Mouse (Mus musculus): Measurements from ENCODE around the gene Gphb5. TPM values are rescaled to one million over a fixed set of nuclear protein-coding genes. Genes with fewer than 3 reads are reported as not detected.

Gene Gphb5
- polyA plus RNA-seq (2015; fragmentation: Nextera tagmentation; extraction: Ambion mirVana) = not detected in 2 replicates

GRCm38 (mm10) chr12:75416681-75417080 is at the start of gene Gphb5:
Gphb5 (minus strand) TSS chr12:75416781.
- no peak within 1 kb of the TSS for H3K4me2 ChIP-seq
- H3K27ac ChIP-seq = no peak within 1 kb of the TSS
- no peaks in the 10 kb centered on the region for H3K27me3 ChIP-seq
- 73% methylated on average over 4 of the region's 4 CpGs for WGBS (ENCODE audit: insufficient replicate concordance)
- no peaks in the 10 kb centered on the region for H3K9me3 ChIP-seq (replicated peaks)
- H3K4me1 ChIP-seq (replicated peaks) = no peaks in the 10 kb centered on the region
- no peaks in the 10 kb centered on the region for H3K36me3 ChIP-seq
- no peak within 1 kb of the TSS for H3K9ac ChIP-seq
- ATAC-seq (ENCODE audit: low read depth) (no peak), DNase-seq (no peak)
- H3K4me3 ChIP-seq (replicated peaks) = no peak within 1 kb of the TSS

- no peak overlapping the region for H3K4me3 ChIP-seq (replicated peaks)
- H3K9ac ChIP-seq = no peak overlapping the region
- 87% methylated on average over 7 of the region's 7 CpGs for WGBS (ENCODE audit: insufficient replicate concordance)
- H3K36me3 ChIP-seq = peaks cover 52% of the 10 kb centered on the region
- no peaks in the 10 kb centered on the region for H3K4me1 ChIP-seq (replicated peaks)
- DNase-seq = no peak
- no peak overlapping the region for H3K4me2 ChIP-seq
- H3K27me3 ChIP-seq = no peaks in the 10 kb centered on the region
- no peak overlapping the region for H3K27ac ChIP-seq
- ATAC-seq (ENCODE audit: low read depth) = no peak
- H3K9me3 ChIP-seq (replicated peaks) = no peaks in the 10 kb centered on the region
These were observed 49.6 kb upstream of the Gphb5 start for GRCm38 (mm10) chr12:75466206-75466605.

- Histone ChIP-seq H3K4me1 (replicated peaks) (no peaks in the 10 kb centered on the region), H3K36me3 (peaks cover 67% of the 10 kb centered on the region), H3K27ac (no peak overlapping the region), H3K4me3 (replicated peaks) (no peak overlapping the region), H3K9ac (no peak overlapping the region), H3K9me3 (replicated peaks) (no peaks in the 10 kb centered on the region), H3K27me3 (no peaks in the 10 kb centered on the region), H3K4me2 (no peak overlapping the region)
- ATAC-seq (ENCODE audit: low read depth) (no peak), DNase-seq (no peak)
- WGBS (ENCODE audit: insufficient replicate concordance) = 82% methylated on average over 9 of the region's 9 CpGs
These were observed 47.6 kb upstream of the Gphb5 start for GRCm38 (mm10) chr12:75464016-75464769.

GRCm38 (mm10) chr12:75460561-75460960 is 44.0 kb upstream of the Gphb5 start:
- Histone ChIP-seq H3K4me2 (no peak overlapping the region), H3K9me3 (replicated peaks) (no peaks in the 10 kb centered on the region), H3K4me1 (replicated peaks) (no peaks in the 10 kb centered on the region), H3K27me3 (no peaks in the 10 kb centered on the region), H3K9ac (no peak overlapping the region), H3K4me3 (replicated peaks) (no peak overlapping the region), H3K27ac (no peak overlapping the region), H3K36me3 (peaks cover 54% of the 10 kb centered on the region)
- ATAC-seq (ENCODE audit: low read depth) = no peak
- 77% methylated on average over 5 of the region's 5 CpGs for WGBS (ENCODE audit: insufficient replicate concordance)
- DNase-seq = no peak

- Histone ChIP-seq H3K36me3 (peaks cover 48% of the 10 kb centered on the region), H3K4me3 (replicated peaks) (no peak overlapping the region), H3K4me2 (no peak overlapping the region), H3K4me1 (replicated peaks) (no peaks in the 10 kb centered on the region), H3K27ac (no peak overlapping the region), H3K9ac (no peak overlapping the region), H3K9me3 (replicated peaks) (no peaks in the 10 kb centered on the region), H3K27me3 (no peaks in the 10 kb centered on the region)
- DNase-seq (no peak), ATAC-seq (ENCODE audit: low read depth) (no peak)
- 70% methylated on average over 5 of the region's 5 CpGs for WGBS (ENCODE audit: insufficient replicate concordance)
These were observed 43.1 kb upstream of the Gphb5 start for GRCm38 (mm10) chr12:75459656-75460055.

GRCm38 (mm10) chr12:75453441-75453840 is 36.9 kb upstream of the Gphb5 start:
- H3K9ac ChIP-seq = no peak overlapping the region
- no peak overlapping the region for H3K4me2 ChIP-seq
- DNase-seq (no peak), ATAC-seq (ENCODE audit: low read depth) (no peak)
- 90% methylated on average over 6 of the region's 6 CpGs for WGBS (ENCODE audit: insufficient replicate concordance)
- no peaks in the 10 kb centered on the region for H3K27me3 ChIP-seq
- no peak overlapping the region for H3K27ac ChIP-seq
- no peak overlapping the region for H3K4me3 ChIP-seq (replicated peaks)
- H3K9me3 ChIP-seq (replicated peaks) = no peaks in the 10 kb centered on the region
- H3K4me1 ChIP-seq (replicated peaks) = 0 out of 2 replicates have a peak, but pooled peaks cover 3% of the 10 kb centered on the region
- peaks cover 31% of the 10 kb centered on the region for H3K36me3 ChIP-seq

GRCm38 (mm10) chr12:75453027-75453426 is 36.4 kb upstream of the Gphb5 start:
- Histone ChIP-seq H3K9ac (no peak overlapping the region), H3K4me1 (replicated peaks) (0 out of 2 replicates have a peak, but pooled peaks cover 3% of the 10 kb centered on the region), H3K4me2 (no peak overlapping the region), H3K36me3 (peaks cover 28% of the 10 kb centered on the region), H3K27ac (no peak overlapping the region), H3K9me3 (replicated peaks) (no peaks in the 10 kb centered on the region), H3K27me3 (no peaks in the 10 kb centered on the region), H3K4me3 (replicated peaks) (no peak overlapping the region)
- no peak for ATAC-seq (ENCODE audit: low read depth)
- 79% methylated on average over 4 of the region's 4 CpGs for WGBS (ENCODE audit: insufficient replicate concordance)
- no peak for DNase-seq

GRCm38 (mm10) chr12:75450592-75450991 is 34.0 kb upstream of the Gphb5 start:
- H3K27me3 ChIP-seq = no peaks in the 10 kb centered on the region
- no peaks in the 10 kb centered on the region for H3K9me3 ChIP-seq (replicated peaks)
- H3K4me3 ChIP-seq (replicated peaks) = no peak overlapping the region
- 90% methylated on average over 8 of the region's 8 CpGs for WGBS (ENCODE audit: insufficient replicate concordance)
- H3K9ac ChIP-seq = no peak overlapping the region
- no peak overlapping the region for H3K4me2 ChIP-seq
- ATAC-seq (ENCODE audit: low read depth) (no peak), DNase-seq (no peak)
- 0 out of 2 replicates have a peak, but pooled peaks cover 3% of the 10 kb centered on the region for H3K4me1 ChIP-seq (replicated peaks)
- H3K36me3 ChIP-seq = peaks cover 28% of the 10 kb centered on the region
- H3K27ac ChIP-seq = no peak overlapping the region

GRCm38 (mm10) chr12:75450011-75450410 is 33.4 kb upstream of the Gphb5 start:
- Histone ChIP-seq H3K4me3 (replicated peaks) (no peak overlapping the region), H3K4me1 (replicated peaks) (0 out of 2 replicates have a peak, but pooled peaks cover 3% of the 10 kb centered on the region), H3K9me3 (replicated peaks) (no peaks in the 10 kb centered on the region), H3K36me3 (peaks cover 28% of the 10 kb centered on the region), H3K4me2 (no peak overlapping the region), H3K9ac (no peak overlapping the region), H3K27me3 (no peaks in the 10 kb centered on the region), H3K27ac (no peak overlapping the region)
- no peak for DNase-seq
- no peak for ATAC-seq (ENCODE audit: low read depth)
- 81% methylated on average over 14 of the region's 14 CpGs for WGBS (ENCODE audit: insufficient replicate concordance)

- Histone ChIP-seq H3K4me1 (replicated peaks) (0 out of 2 replicates have a peak, but pooled peaks cover 3% of the 10 kb centered on the region), H3K27ac (no peak overlapping the region), H3K4me3 (replicated peaks) (no peak overlapping the region), H3K9me3 (replicated peaks) (no peaks in the 10 kb centered on the region), H3K4me2 (no peak overlapping the region), H3K27me3 (no peaks in the 10 kb centered on the region), H3K9ac (no peak overlapping the region), H3K36me3 (peaks cover 28% of the 10 kb centered on the region)
- ATAC-seq (ENCODE audit: low read depth) (no peak), DNase-seq (no peak)
- 46% methylated on average over 6 of the region's 6 CpGs for WGBS (ENCODE audit: insufficient replicate concordance)
These were observed 32.9 kb upstream of the Gphb5 start for GRCm38 (mm10) chr12:75449475-75449966.

GRCm38 (mm10) chr12:75448921-75449320 is 32.3 kb upstream of the Gphb5 start:
- no peak for ATAC-seq (ENCODE audit: low read depth)
- no peak for DNase-seq
- H3K27me3 ChIP-seq = no peaks in the 10 kb centered on the region

GRCm38 (mm10) chr12:75446245-75446644 is 29.7 kb upstream of the Gphb5 start:
- ATAC-seq (ENCODE audit: low read depth) = no peak
- H3K4me2 ChIP-seq = no peak overlapping the region
- WGBS (ENCODE audit: insufficient replicate concordance) = 72% methylated on average over 7 of the region's 7 CpGs

More at GRCm38 (mm10) chr12:75448921-75449320, 32.3 kb upstream of the Gphb5 start:
- Histone ChIP-seq H3K4me2 (no peak overlapping the region), H3K9ac (no peak overlapping the region), H3K4me1 (replicated peaks) (0 out of 2 replicates have a peak, but pooled peaks cover 3% of the 10 kb centered on the region), H3K27ac (no peak overlapping the region), H3K9me3 (replicated peaks) (no peaks in the 10 kb centered on the region), H3K36me3 (peaks cover 28% of the 10 kb centered on the region), H3K4me3 (replicated peaks) (no peak overlapping the region)
- WGBS (ENCODE audit: insufficient replicate concordance) = 37% methylated on average over 5 of the region's 5 CpGs

More at GRCm38 (mm10) chr12:75446245-75446644, 29.7 kb upstream of the Gphb5 start:
- no peak for DNase-seq
- no peak overlapping the region for H3K4me3 ChIP-seq (replicated peaks)
- no peak overlapping the region for H3K9ac ChIP-seq
- H3K9me3 ChIP-seq (replicated peaks) = no peaks in the 10 kb centered on the region
- H3K27ac ChIP-seq = no peak overlapping the region
- H3K27me3 ChIP-seq = no peaks in the 10 kb centered on the region
- peaks cover 6% of the 10 kb centered on the region for H3K36me3 ChIP-seq
- H3K4me1 ChIP-seq (replicated peaks) = 0 out of 2 replicates have a peak, but pooled peaks cover 3% of the 10 kb centered on the region
